ENCODE assay signal across 23 mouse cellular contexts in the genomic region with DNA sequence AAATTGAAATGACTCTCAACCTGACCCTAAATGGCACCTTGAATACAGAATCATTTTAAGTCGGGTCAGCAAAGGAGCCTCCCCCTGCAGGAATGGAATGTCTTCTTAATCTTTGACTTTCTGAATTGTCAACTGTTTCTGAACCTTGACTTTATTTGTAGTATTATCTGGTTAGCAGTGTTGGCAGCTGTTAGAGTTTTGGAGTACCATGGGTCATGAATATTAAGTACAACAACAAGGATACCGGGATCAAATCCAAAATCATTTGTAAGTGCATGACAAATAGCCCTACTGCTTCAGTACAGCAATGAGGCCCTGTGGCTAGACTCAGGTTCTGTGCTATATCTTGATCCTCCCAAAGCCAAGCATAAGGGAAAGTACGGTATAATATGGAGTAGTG.
DNase-seq lines count a peak whose midpoint lies in the region; ATAC-seq and TF ChIP-seq lines count a peak whose summit lies in the region.
"Had no signal": no experiment of that assay in that cellular context is flagged by ENCODE, and none has a peak within 500 bp of the region (broad histone marks: within the 10 kb centered on the region; RNA-seq: fewer than 3 reads in every experiment).

No protein-coding gene starts in this region.

- no peak overlapping the region for H3K4me3 ChIP-seq in kidney, adult 2 months (ENCODE audit: insufficient read depth, low read depth, low read length)
- no peak overlapping the region for H3K4me3 ChIP-seq in liver, adult 2 months (ENCODE audit: insufficient read depth, low read depth, low read length)
- no peak overlapping the region for H3K4me3 ChIP-seq in liver, embryonic 12.5 days
- H3K4me3 ChIP-seq in midbrain, postnatal 0 days (ENCODE audit: low read depth, low read length): no peak overlapping the region
- no peak overlapping the region for H3K4me3 ChIP-seq in midbrain, embryonic 11.5 days (ENCODE audit: low read depth, low read length)
- H3K4me3 ChIP-seq: embryonic facial prominence, embryonic 10.5 days; forebrain, embryonic 13.5 days; heart, embryonic 10.5 days; hindbrain, embryonic 13.5 days had no signal

- no peak overlapping the region for H3K9ac ChIP-seq in liver, adult 2 months (ENCODE audit: low read depth, low read length)
- H3K9ac ChIP-seq in liver, embryonic 12.5 days: no peak overlapping the region
- H3K9ac ChIP-seq in midbrain, postnatal 0 days (replicated peaks; ENCODE audit: low read length, poor library complexity, severe bottlenecking): no peak overlapping the region
- H3K9ac ChIP-seq in midbrain, embryonic 11.5 days (ENCODE audit: low read length): no peak overlapping the region
- H3K9ac ChIP-seq: forebrain, embryonic 13.5 days; forebrain, postnatal 0 days; hindbrain, embryonic 13.5 days had no signal

- H3K9me3 ChIP-seq in liver, embryonic 12.5 days (replicated peaks): no peaks in the 10 kb centered on the region
- H3K9me3 ChIP-seq in midbrain, postnatal 0 days (ENCODE audit: low read length): no peaks in the 10 kb centered on the region
- H3K9me3 ChIP-seq in midbrain, embryonic 11.5 days (ENCODE audit: control insufficient read depth, low read length): no peaks in the 10 kb centered on the region; the same call in 1 of the 2 replicates
- H3K9me3 ChIP-seq: embryonic facial prominence, embryonic 10.5 days; forebrain, embryonic 13.5 days; G1E; heart, embryonic 10.5 days; hindbrain, embryonic 13.5 days had no signal

- TF ChIP-seq CTCF in kidney, adult 2 months (conservative IDR thresholded peaks at IDR 0.05; ENCODE audit: insufficient read depth, insufficient read length, low read depth, low read length): no peak
- no peak for TF ChIP-seq CTCF in liver, adult 2 months (IDR thresholded peaks at IDR 0.05; ENCODE audit: low read depth, low read length)
- TF ChIP-seq CTCF in midbrain, postnatal 0 days (IDR thresholded peaks at IDR 0.05): no peak

- no peak for ATAC-seq in liver, embryonic 12.5 days
- ATAC-seq in midbrain, postnatal 0 days (ENCODE audit: low FRiP score): no peak
- ATAC-seq in midbrain, embryonic 11.5 days (ENCODE audit: low FRiP score): no peak
- ATAC-seq: CD4-positive, CD25-positive, alpha-beta regulatory T cell, adult 4 months; forebrain, embryonic 13.5 days; forebrain, postnatal 0 days had no signal

- DNase-seq in cerebellum, adult 9-10 months: peak; percentile 36
- no peak for DNase-seq in cerebellum, postnatal 14 days
- peak; percentile 19 for DNase-seq in kidney, adult 2 months
- DNase-seq in kidney, postnatal 14 days: no peak
- peak; percentile 91 for DNase-seq in liver, adult 2 months (ENCODE audit: extremely low read depth, low read depth, low spot score)
- DNase-seq in midbrain, postnatal 0 days (ENCODE audit: low spot score): peak; percentile 40
- no peak for DNase-seq in midbrain, embryonic 11.5 days (ENCODE audit: low spot score, missing footprints)
- DNase-seq: adrenal gland, postnatal 10 days; B cell, adult 2 months; cerebellum, adult 11-12 months; cerebellum, adult 9-11 months; forebrain, postnatal 0 days; gastrocnemius, postnatal 10 days; heart, adult 18-20 months; heart, postnatal 10 days; heart, postnatal 4 days had no signal

- no peaks in the 10 kb centered on the region for H3K4me1 ChIP-seq in kidney, adult 2 months (ENCODE audit: control insufficient read depth, insufficient read depth, low read length)
- peaks cover 4% of the 10 kb centered on the region for H3K4me1 ChIP-seq in liver, adult 2 months (ENCODE audit: control insufficient read depth, insufficient read depth, low read length)
- peaks cover 14% of the 10 kb centered on the region; the same call in 1 of the 2 replicates for H3K4me1 ChIP-seq in liver, embryonic 12.5 days
- peaks cover 8% of the 10 kb centered on the region; the same call in 1 of the 2 replicates for H3K4me1 ChIP-seq in midbrain, postnatal 0 days (ENCODE audit: insufficient read depth, low read length)
- H3K4me1 ChIP-seq in midbrain, embryonic 11.5 days (ENCODE audit: control insufficient read depth, insufficient read depth, low read length): no peaks in the 10 kb centered on the region
- H3K4me1 ChIP-seq: embryonic facial prominence, embryonic 10.5 days had no signal

- no peak overlapping the region for H3K27ac ChIP-seq in kidney, adult 2 months (ENCODE audit: insufficient read depth, low read depth, low read length)
- no peak overlapping the region for H3K27ac ChIP-seq in liver, adult 2 months (replicated peaks; ENCODE audit: insufficient read depth, low read depth, low read length)
- no peak overlapping the region for H3K27ac ChIP-seq in liver, embryonic 12.5 days
- no peak overlapping the region for H3K27ac ChIP-seq in midbrain, postnatal 0 days (ENCODE audit: low read depth, low read length)
- H3K27ac ChIP-seq in midbrain, embryonic 11.5 days (ENCODE audit: low read depth, low read length): no peak overlapping the region
- H3K27ac ChIP-seq: embryonic facial prominence, embryonic 10.5 days; forebrain, embryonic 13.5 days; heart, embryonic 10.5 days; hindbrain, embryonic 13.5 days had no signal

- TF ChIP-seq POLR2A in kidney, adult 2 months (IDR thresholded peaks at IDR 0.05; ENCODE audit: low read depth, low read length): no peak
- no peak for TF ChIP-seq POLR2A in liver, adult 2 months (IDR thresholded peaks at IDR 0.05; ENCODE audit: extremely low read depth, insufficient read depth, low read length)

- H3K27me3 ChIP-seq in kidney, adult 2 months (replicated peaks; ENCODE audit: control insufficient read depth, insufficient read depth, low read length): no peaks in the 10 kb centered on the region
- no peaks in the 10 kb centered on the region for H3K27me3 ChIP-seq in liver, adult 2 months (ENCODE audit: control insufficient read depth, insufficient read depth, low read length)
- no peaks in the 10 kb centered on the region for H3K27me3 ChIP-seq in liver, embryonic 12.5 days (replicated peaks)
- no peaks in the 10 kb centered on the region for H3K27me3 ChIP-seq in midbrain, postnatal 0 days (ENCODE audit: insufficient read depth, low read length)
- H3K27me3 ChIP-seq in midbrain, embryonic 11.5 days (ENCODE audit: control insufficient read depth, insufficient read depth, low read length): no peaks in the 10 kb centered on the region
- H3K27me3 ChIP-seq: forebrain, embryonic 13.5 days; hindbrain, embryonic 13.5 days had no signal

- H3K4me2 ChIP-seq in liver, embryonic 12.5 days: no peak overlapping the region
- no peak overlapping the region for H3K4me2 ChIP-seq in midbrain, postnatal 0 days (ENCODE audit: low read depth, low read length, poor library complexity, severe bottlenecking)
- no peak overlapping the region for H3K4me2 ChIP-seq in midbrain, embryonic 11.5 days
- H3K4me2 ChIP-seq: forebrain, embryonic 13.5 days; hindbrain, embryonic 13.5 days had no signal

- no peaks in the 10 kb centered on the region; the same call in 1 of the 2 replicates for H3K79me2 ChIP-seq in liver, adult 2 months (ENCODE audit: control insufficient read depth, insufficient read depth, low read length)

- WGBS in kidney, adult 2 months: 55% methylated on average over 3 of the region's 3 CpGs
- 34% methylated on average over 3 of the region's 3 CpGs for whole genome bisulfite sequencing in liver, adult 2 months
- WGBS in liver, embryonic 12.5 days (ENCODE audit: insufficient replicate concordance): 75% methylated on average over 3 of the region's 3 CpGs
- WGBS in midbrain, postnatal 0 days: 61% methylated on average over 3 of the region's 3 CpGs
- whole genome bisulfite sequencing in midbrain, embryonic 11.5 days: 81% methylated on average over 3 of the region's 3 CpGs

- no peaks in the 10 kb centered on the region for H3K36me3 ChIP-seq in kidney, adult 2 months (ENCODE audit: control insufficient read depth, insufficient read depth, low read length)
- no peaks in the 10 kb centered on the region for H3K36me3 ChIP-seq in liver, adult 2 months (ENCODE audit: control insufficient read depth, insufficient read depth, low read length)
- H3K36me3 ChIP-seq in liver, embryonic 12.5 days: no peaks in the 10 kb centered on the region
- no peaks in the 10 kb centered on the region for H3K36me3 ChIP-seq in midbrain, postnatal 0 days (ENCODE audit: insufficient read depth, low read length)
- H3K36me3 ChIP-seq in midbrain, embryonic 11.5 days (ENCODE audit: control insufficient read depth, insufficient read depth, low read length): no peaks in the 10 kb centered on the region
- H3K36me3 ChIP-seq: embryonic facial prominence, embryonic 10.5 days; heart, embryonic 10.5 days; hindbrain, embryonic 13.5 days had no signal

Comparison
In these comparisons a context has a peak if more than half of its experiments do, and no peak if none do; other contexts are left out.
1. DNase-seq: peak in cerebellum, adult 9-10 months (single experiment), kidney, adult 2 months (single experiment), liver, adult 2 months (single experiment) and midbrain, postnatal 0 days (single experiment); none in cerebellum, postnatal 14 days (0 of 2), kidney, postnatal 14 days (single experiment) and midbrain, embryonic 11.5 days (single experiment).